Mouse (Mus musculus) CH12.LX (cell line): Measurements from ENCODE around the gene Vps51. TPM values are rescaled to one million over a fixed set of nuclear protein-coding genes. Genes with fewer than 3 reads are reported as not detected.

Experiments
- DNase-seq: peaks from one replicate; pipeline ENCODE4 v3.0.0-alpha.2; 2013; ENCODE audit errors: extremely low read depth
- H3K27ac ChIP-seq: 2 replicates; pipeline ENCODE4 v1.5.1; 2012; ENCODE audit warnings: low read depth, mild to moderate bottlenecking, control low read depth, moderate library complexity; ENCODE audit not compliant: insufficient read depth
- H3K27me3 ChIP-seq: replicated peaks from 2 replicates; pipeline ENCODE3; 2012; ENCODE audit warnings: inconsistent platforms
- H3K36me3 ChIP-seq, 2 experiments: replicated peaks in 1 of 2; 2 replicates each; pipeline versions ENCODE3 to v1.6.1; 2012; ENCODE audit warnings: inconsistent platforms in 1 of 2, low read length in 1 of 2, mild to moderate bottlenecking in 1 of 2, mixed read lengths in 1 of 2, moderate library complexity in 1 of 2; ENCODE audit not compliant: control insufficient read depth in 1 of 2, insufficient read depth in 1 of 2
- H3K4me1 ChIP-seq, 2 experiments: 2 replicates each; pipeline ENCODE4 v1.6.1; 2012; ENCODE audit warnings: inconsistent platforms in 1 of 2, moderate library complexity in 1 of 2; ENCODE audit not compliant: insufficient read depth in 2 of 2, control insufficient read depth in 1 of 2
- H3K4me2 ChIP-seq: 2 replicates; pipeline ENCODE4 v1.6.1; 2012; ENCODE audit warnings: low read depth, mild to moderate bottlenecking, control low read depth; ENCODE audit not compliant: poor library complexity, insufficient read depth, severe bottlenecking
- H3K4me3 ChIP-seq, 3 experiments: fragments of 150-350 bp in 1 of 3; sonication (generic) in 1 of 3; replicated peaks in 1 of 3; 2 replicates each; pipeline versions ENCODE3 to v1.5.1; 2011 to 2012; ENCODE audit warnings: low read depth in 2 of 3, low read length in 2 of 3, mild to moderate bottlenecking in 2 of 3, moderate library complexity in 2 of 3, control low read depth in 1 of 3, improper control_type of control experiment in 1 of 3, inconsistent platforms in 1 of 3, mixed read lengths in 1 of 3; ENCODE audit not compliant: poor library complexity in 1 of 3
- H3K79me2 ChIP-seq: replicated peaks from 2 replicates; pipeline ENCODE4 v1.6.1; 2012; ENCODE audit warnings: mild to moderate bottlenecking, moderate library complexity; ENCODE audit not compliant: control insufficient read depth, poor library complexity, insufficient read depth, severe bottlenecking; ENCODE audit errors: extremely low read depth
- H3K9ac ChIP-seq: 2 replicates; pipeline ENCODE4 v1.6.1; 2012; ENCODE audit warnings: low read depth, mild to moderate bottlenecking, control low read depth, moderate library complexity; ENCODE audit not compliant: insufficient read depth
- H3K9me3 ChIP-seq: replicated peaks from 2 replicates; pipeline ENCODE3; 2012; ENCODE audit warnings: low read length, inconsistent platforms, mixed read lengths
- BHLHE40 ChIP-seq: IDR thresholded peaks from 2 replicates; pipeline ENCODE4 v1.6.1; 2011; ENCODE audit warnings: mild to moderate bottlenecking, low read depth, low read length, improper control_type of control experiment
- CHD1 ChIP-seq: IDR thresholded peaks from 2 replicates; pipeline ENCODE4 v1.6.1; 2012; ENCODE audit warnings: low read depth, low read length, improper control_type of control experiment, inconsistent platforms
- E2F4 ChIP-seq: IDR thresholded peaks from 2 replicates; pipeline ENCODE4 v1.6.1; 2011; ENCODE audit warnings: low read depth, low read length, improper control_type of control experiment; ENCODE audit not compliant: insufficient replicate concordance
- ELF1 ChIP-seq: IDR thresholded peaks from 2 replicates; pipeline ENCODE4 v1.6.1; 2014; ENCODE audit warnings: low read depth, mild to moderate bottlenecking, inconsistent platforms, low read length, improper control_type of control experiment
- ETS1 ChIP-seq: conservative IDR thresholded peaks from 2 replicates; pipeline ENCODE4 v1.6.1; 2012; ENCODE audit warnings: low read depth, mild to moderate bottlenecking, inconsistent platforms, low read length, improper control_type of control experiment, moderate library complexity
- HCFC1 ChIP-seq: IDR thresholded peaks from 2 replicates; pipeline ENCODE4 v1.6.1; 2012; ENCODE audit warnings: low read depth, mild to moderate bottlenecking, inconsistent platforms, low read length, improper control_type of control experiment
- IRF4 ChIP-seq: IDR thresholded peaks from 2 replicates; pipeline ENCODE4 v1.6.1; 2014; ENCODE audit warnings: low read depth, mild to moderate bottlenecking, inconsistent platforms, low read length, improper control_type of control experiment
- JUN ChIP-seq: IDR thresholded peaks from 2 replicates; pipeline ENCODE4 v1.6.1; 2011; ENCODE audit warnings: low read depth, mild to moderate bottlenecking, low read length, improper control_type of control experiment, moderate library complexity; ENCODE audit not compliant: insufficient read depth
- MAFK ChIP-seq: IDR thresholded peaks from 2 replicates; pipeline ENCODE4 v1.6.1; 2011; ENCODE audit warnings: low read length, improper control_type of control experiment; ENCODE audit not compliant: insufficient replicate concordance
- MEF2A ChIP-seq: IDR thresholded peaks from 2 replicates; pipeline ENCODE4 v1.6.1; 2014; ENCODE audit warnings: low read depth, mild to moderate bottlenecking, inconsistent platforms, low read length, improper control_type of control experiment, borderline replicate concordance
- MYC ChIP-seq: IDR thresholded peaks from 2 replicates; pipeline ENCODE4 v1.6.1; 2011; ENCODE audit warnings: low read depth, mild to moderate bottlenecking, improper control_type of control experiment, low read length
- NELFE ChIP-seq: IDR thresholded peaks from 2 replicates; pipeline ENCODE4 v1.6.1; 2011; ENCODE audit warnings: low read depth, low read length, improper control_type of control experiment
- NRF1 ChIP-seq: IDR thresholded peaks from 2 replicates; pipeline ENCODE4 v1.6.1; 2014; ENCODE audit warnings: low read depth, mild to moderate bottlenecking, inconsistent platforms, low read length, improper control_type of control experiment, moderate library complexity
- PAX5 ChIP-seq: IDR thresholded peaks from 2 replicates; pipeline ENCODE4 v1.6.1; 2012; ENCODE audit warnings: low read length, inconsistent platforms, mixed read lengths
- POLR2A ChIP-seq: IDR thresholded peaks from 2 replicates; pipeline ENCODE4 v1.6.1; 2011; ENCODE audit warnings: low read depth, mild to moderate bottlenecking, improper control_type of control experiment, low read length
- POLR2AphosphoS2 ChIP-seq: IDR thresholded peaks from 2 replicates; pipeline ENCODE4 v1.6.1; 2011; ENCODE audit warnings: low read depth, low read length, improper control_type of control experiment
- RAD21 ChIP-seq: IDR thresholded peaks from 2 replicates; pipeline ENCODE4 v1.6.1; 2011; ENCODE audit warnings: low read depth, mild to moderate bottlenecking, low read length, improper control_type of control experiment, moderate library complexity
- RCOR1 ChIP-seq: conservative IDR thresholded peaks from 2 replicates; pipeline ENCODE4 v1.6.1; 2012; ENCODE audit warnings: low read depth, mild to moderate bottlenecking, inconsistent platforms, low read length, improper control_type of control experiment
- TBP ChIP-seq: conservative IDR thresholded peaks from 2 replicates; pipeline ENCODE4 v1.6.1; 2011; ENCODE audit warnings: low read depth, low read length, improper control_type of control experiment
- USF1 ChIP-seq: IDR thresholded peaks from 2 replicates; pipeline ENCODE4 v1.6.1; 2014; ENCODE audit warnings: low read depth, mild to moderate bottlenecking, inconsistent platforms, low read length, improper control_type of control experiment
- USF2 ChIP-seq: conservative IDR thresholded peaks from 2 replicates; pipeline ENCODE4 v1.6.1; 2011; ENCODE audit warnings: low read depth, low read length, improper control_type of control experiment
- ZC3H11A ChIP-seq: IDR thresholded peaks from 2 replicates; pipeline ENCODE4 v1.6.1; 2012; ENCODE audit warnings: low read depth, mild to moderate bottlenecking, inconsistent platforms, low read length, improper control_type of control experiment
- ZKSCAN1 ChIP-seq: IDR thresholded peaks from 2 replicates; pipeline ENCODE4 v1.6.1; 2012; ENCODE audit warnings: low read depth, inconsistent platforms, low read length, improper control_type of control experiment, borderline replicate concordance
- ZMIZ1 ChIP-seq: IDR thresholded peaks from 2 replicates; pipeline ENCODE4 v1.6.1; 2012; ENCODE audit warnings: low read depth, mild to moderate bottlenecking, inconsistent platforms, low read length, improper control_type of control experiment
- dilution Hi-C: fragments of 300-500 bp; cut with MboI; formaldehyde crosslinking; loops from 2 replicates; pipeline ENCODE4 v1.14.3; 2020; ENCODE audit warnings: low sequenced_read_pairs; ENCODE audit not compliant: extremely low pct_unique_long_range_greater_than_20kb, extremely low pct_ligation_motif_present
- in situ Hi-C: fragments of 300-500 bp; cut with MboI; formaldehyde crosslinking; loops from 3 replicates; pipeline ENCODE4 v1.14.3; 2019; ENCODE audit warnings: low sequenced_read_pairs, low pct_ligation_motif_present, low pct_unique_long_range_greater_than_20kb, mixed read lengths
- polyA plus RNA-seq: library from polyadenylated mRNA; unstranded; fragments of >175 nt; gene quantifications from 2 replicates; pipeline ENCODE4 v1.2.1, GENCODE M21; 2012; ENCODE audit warnings: low read depth; ENCODE audit not compliant: insufficient read length
- total RNA-seq, 2 experiments: library from RNA; depleted of rRNA; stranded (reverse); fragments of 300-350 nt in 1 of 2; fragments of >200 nt in 1 of 2; gene quantifications; 2 replicates each; pipeline ENCODE4 v1.2.3; 2012 to 2014

The Vps51 gene
- total and polyA plus RNA-seq, 3 experiments, result 37.7 to 51.2 (median 48.2) TPM

- TF ChIP-seq MEF2A (peak; percentile 7; the same call in 1 of the 2 replicates), TBP (peak; percentile 95), IRF4 (peak; percentile 20; the same call in 1 of the 2 replicates), MAFK (no peak), POLR2A (peak; percentile 99), PAX5 (no peak), CHD1 (no peak)
- TF ChIP-seq, all 38 proteins: peak for 17
Measured at GRCm38 (mm10) chr19:6117986-6118676, 41.1 kb upstream of the Vps51 start, which contains the start of gene Sac3d1 (continued).

- DNase-seq, result no peak
- Histone ChIP-seq H3K27me3 (no peaks in the 10 kb centered on the region), H3K4me1 (peaks cover 11 to 43% of the 10 kb centered on the region in 2 experiments; a peak in 3 of 4 replicates), H3K36me3 (peaks cover 36 to 72% of the 10 kb centered on the region in 2 experiments), H3K79me2 (peaks cover 14% of the 10 kb centered on the region), H3K9ac (peak overlapping the region; percentile 74), H3K9me3 (no peaks in the 10 kb centered on the region), H3K4me3 (peak overlapping the region; percentile 78 to 90 (median 84)), H3K4me2 (peak overlapping the region; percentile 70), H3K27ac (peak overlapping the region; percentile 94)
- TF ChIP-seq ZMIZ1, result no peak
- 0 out of 2 replicates have a peak, but pooled peaks have one; percentile 15 for TF ChIP-seq ELF1
- TF ChIP-seq ZC3H11A, result no peak
- in situ Hi-C loops (no loop called here), dilution Hi-C loops (no loop called here)
Measured at GRCm38 (mm10) chr19:6117346-6117985, 40.4 kb upstream of the Vps51 start.

- DNase-seq, result no peak
- in situ Hi-C loops (no loop called here), dilution Hi-C loops (no loop called here)
- H3K36me3 ChIP-seq, result peaks cover 32 to 72% of the 10 kb centered on the region in 2 experiments
- H3K9me3 ChIP-seq, result no peaks in the 10 kb centered on the region
- no peak overlapping the region for H3K27ac ChIP-seq
- H3K4me1 ChIP-seq, result peaks cover 11 to 46% of the 10 kb centered on the region in 2 experiments; a peak in 3 of 4 replicates
- peak overlapping the region; percentile 74; the same call in 1 of the 2 replicates for H3K9ac ChIP-seq
- H3K27me3 ChIP-seq, result no peaks in the 10 kb centered on the region
- peaks cover 14% of the 10 kb centered on the region for H3K79me2 ChIP-seq
- H3K4me3 ChIP-seq, result no peak overlapping the region
- peak overlapping the region; percentile 70; the same call in 1 of the 2 replicates for H3K4me2 ChIP-seq
- TF ChIP-seq RCOR1 (no peak), ZMIZ1 (no peak), RAD21 (no peak), E2F4 (no peak), USF2 (no peak), HCFC1 (no peak), MEF2A (no peak), POLR2AphosphoS2 (no peak), BHLHE40 (no peak), USF1 (no peak), MYC (no peak), ZKSCAN1 (no peak), JUN (no peak), CHD1 (no peak), ELF1 (no peak), NRF1 (no peak), ETS1 (no peak), NELFE (no peak)
Measured at GRCm38 (mm10) chr19:6116113-6116850, 39.3 kb upstream of the Vps51 start.
